Mouse (Mus musculus) thymus, postnatal 14 days (tissue): ENCODE measurements around the gene Cldn13.

ENCODE experiments used
- DNase-seq: peaks from one replicate; pipeline ENCODE4 v3.0.0; 2021

Cldn13 gene

GRCm38 (mm10) chr5:134933281-134933680, 18.0 kb upstream of the Cldn13 start:
- peak; percentile 67 for DNase-seq

DNA sequence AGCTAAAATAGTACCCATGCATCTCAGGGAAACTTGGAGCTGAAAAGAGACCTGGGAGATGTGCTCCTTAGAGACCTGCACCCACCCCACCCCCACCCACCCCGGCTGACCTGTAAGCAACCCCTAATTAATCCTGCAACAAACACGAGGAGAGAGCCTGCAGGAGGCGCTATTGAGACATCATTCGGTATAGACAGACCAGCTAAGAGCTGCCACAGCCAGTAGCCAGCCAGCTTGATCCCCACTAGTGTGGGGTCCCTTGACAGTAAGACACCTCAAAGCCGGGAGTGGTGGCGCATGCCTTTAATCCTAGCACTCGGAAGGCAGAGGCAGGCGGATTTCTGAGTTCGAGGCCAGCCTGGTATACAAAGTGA, 17.6 kb upstream of the Cldn13 start:
- DNase-seq: peak; percentile 78

DNA sequence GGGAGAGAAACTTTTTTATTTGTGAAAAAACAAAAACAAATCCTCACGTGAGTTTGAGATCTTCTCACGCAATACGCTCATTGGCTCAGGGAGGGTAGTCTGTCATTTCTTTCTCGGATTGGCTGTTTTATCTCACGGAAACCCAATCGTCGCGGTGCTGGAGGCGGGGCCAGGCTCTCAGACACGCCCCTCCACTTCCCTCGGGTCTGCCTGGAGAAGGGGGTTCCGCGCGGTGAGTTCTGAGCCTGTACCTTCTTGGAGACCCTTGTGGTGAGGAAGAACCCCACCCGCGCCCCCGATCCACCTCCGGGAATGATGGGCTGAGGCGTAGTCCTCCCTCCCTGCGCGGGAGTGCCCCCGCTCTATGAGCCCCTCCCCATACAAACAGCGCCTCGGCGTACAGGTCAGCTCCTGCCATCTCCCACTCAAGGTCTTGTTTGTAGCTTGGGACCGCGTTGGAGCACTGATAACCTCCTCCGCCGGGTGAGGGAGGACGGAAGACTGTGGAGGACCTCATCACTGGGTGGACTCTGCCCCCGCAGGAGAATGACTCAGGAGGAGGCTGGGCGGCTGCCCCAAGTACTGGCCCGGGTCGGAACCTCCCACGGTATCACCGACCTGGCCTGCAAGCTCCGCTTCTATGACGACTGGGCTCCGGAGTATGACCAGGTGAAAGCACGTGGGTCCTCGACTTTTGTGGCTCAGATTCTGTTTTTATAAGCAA, 17.0 kb upstream of the Cldn13 start, which contains the start of gene Mettl27:
Gene Mettl27 (plus strand): TSS at position 190 of the 724 bp plus-strand sequence.
- peak; percentile 95 for DNase-seq

DNA sequence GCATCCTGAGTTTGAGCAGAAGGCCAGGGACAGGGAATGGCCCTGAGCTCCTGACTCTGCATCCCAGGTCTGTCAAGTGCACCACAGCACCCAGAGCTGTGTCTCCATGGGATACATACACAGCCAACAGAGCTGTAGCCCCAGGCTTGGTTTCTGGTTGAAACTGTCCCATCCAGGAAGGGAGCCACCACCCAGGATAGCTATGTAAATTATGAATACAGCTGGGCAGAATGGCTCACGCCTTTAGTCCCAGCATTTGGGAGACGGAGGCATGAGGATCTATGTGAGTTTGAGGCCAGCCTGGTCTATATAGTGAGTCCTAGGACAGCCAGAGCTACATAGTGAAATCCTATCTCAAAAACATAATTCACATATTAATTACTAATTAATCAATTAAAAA, 14.7 kb upstream of the Cldn13 start:
- no peak for DNase-seq

GRCm38 (mm10) chr5:134926726-134927125, 11.4 kb upstream of the Cldn13 start:
- no peak for DNase-seq

DNA sequence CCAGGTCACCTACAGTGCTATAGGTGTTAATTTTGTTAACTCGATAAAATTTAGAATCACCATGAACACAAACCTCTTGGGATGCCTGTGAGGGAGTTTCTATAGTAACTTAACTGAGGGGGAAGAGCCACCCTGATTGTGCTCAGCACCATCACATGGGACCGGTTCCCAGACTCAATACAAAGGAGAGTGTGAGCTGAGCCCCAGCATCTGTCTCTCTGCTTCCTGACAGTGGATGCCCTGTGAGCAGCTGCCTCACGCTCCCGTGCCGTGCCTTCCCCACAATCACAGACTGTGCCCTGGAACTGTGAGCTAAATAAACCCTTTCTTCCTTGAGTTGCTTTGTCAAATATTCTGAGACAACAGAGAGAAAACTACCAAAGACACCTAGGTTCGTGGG, 7.8 kb upstream of the Cldn13 start:
- no peak for DNase-seq

GRCm38 (mm10) chr5:134921106-134921505, 5.8 kb upstream of the Cldn13 start:
- no peak for DNase-seq

DNA sequence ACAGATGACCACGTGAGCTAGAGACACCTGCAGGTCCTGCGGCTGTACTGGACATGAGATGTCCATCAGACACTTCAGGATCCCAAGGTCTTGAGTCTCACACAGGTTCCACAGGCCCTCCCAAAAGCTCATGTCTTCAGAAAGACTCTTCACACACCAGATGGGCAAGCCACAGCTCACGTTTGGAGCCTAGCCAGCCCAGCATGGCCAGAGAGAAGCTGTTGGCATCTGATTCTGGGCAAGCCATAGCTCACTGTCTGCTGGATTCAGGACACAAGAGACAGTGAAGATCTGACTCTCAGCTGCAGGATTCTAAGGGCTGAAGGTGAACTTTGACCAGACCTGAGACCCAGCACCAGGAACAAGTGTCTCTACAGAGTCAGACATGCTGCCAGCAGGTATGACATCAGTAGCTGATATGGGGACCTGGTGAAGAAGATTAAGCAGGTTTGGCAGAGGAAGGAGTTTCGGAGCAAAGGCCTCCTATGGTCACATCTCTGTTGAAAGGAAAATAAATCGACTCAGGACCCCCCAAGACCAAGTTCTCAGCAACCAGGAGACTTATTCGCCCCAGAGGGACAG, 4.9 kb upstream of the Cldn13 start:
- no peak for DNase-seq

DNA sequence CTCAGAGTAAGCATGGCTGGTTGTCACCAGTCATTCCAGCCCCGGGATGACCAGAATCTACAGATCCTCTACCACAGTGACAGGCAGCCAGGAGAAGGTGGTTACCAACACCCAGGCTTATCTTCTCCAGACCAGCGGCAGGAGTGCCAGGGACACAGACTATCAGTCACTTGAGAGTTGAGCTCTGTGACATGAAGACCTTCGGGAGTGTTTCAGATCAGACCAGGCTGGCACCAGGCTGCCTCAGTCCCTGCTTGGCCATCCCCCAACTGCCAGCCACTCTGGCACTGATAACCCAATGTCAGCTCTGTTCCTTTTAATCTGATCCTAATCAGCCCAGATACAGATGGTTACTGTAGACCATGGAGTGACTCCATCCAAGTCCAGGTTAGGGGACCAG, 3.8 kb upstream of the Cldn13 start:
- no peak for DNase-seq

- peak; percentile 77 for DNase-seq
Measured at GRCm38 (mm10) chr5:134918071-134918832, 2.9 kb upstream of the Cldn13 start.

GRCm38 (mm10) chr5:134914510-134914909, 816 bp downstream of the Cldn13 start:
- DNase-seq: no peak

DNA sequence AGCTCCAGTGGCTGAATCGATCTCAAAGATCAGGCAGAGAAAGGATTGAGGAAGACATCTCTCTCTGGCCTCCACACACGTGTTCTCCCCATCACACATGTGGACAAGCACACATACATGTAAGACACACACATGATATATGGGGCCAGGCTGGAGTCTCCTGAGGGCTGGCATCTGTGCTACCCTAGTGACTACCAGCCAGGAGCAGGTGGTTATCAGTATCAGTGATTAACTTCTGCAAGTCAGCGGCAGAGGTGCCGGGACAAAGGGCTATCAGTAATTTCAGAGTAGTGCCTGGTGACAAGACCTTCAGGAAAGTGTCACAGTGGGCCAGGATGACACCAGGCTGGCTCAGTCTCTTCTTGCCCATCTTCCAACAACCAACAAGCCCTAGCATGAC, 1.6 kb downstream of the Cldn13 start:
- DNase-seq: no peak

- no peak for DNase-seq
Measured at GRCm38 (mm10) chr5:134913352-134913751, 2.0 kb downstream of the Cldn13 start.

GRCm38 (mm10) chr5:134911901-134912300, 3.4 kb downstream of the Cldn13 start:
- DNase-seq: no peak

GRCm38 (mm10) chr5:134907135-134907534, 8.2 kb downstream of the Cldn13 start:
- peak; percentile 97 for DNase-seq

- no peak for DNase-seq
Measured at GRCm38 (mm10) chr5:134906633-134907032, 8.7 kb downstream of the Cldn13 start, which contains the start of gene Tmem270. TSS of gene Tmem270 (minus strand) at chr5:134906733.

GRCm38 (mm10) chr5:134901644-134902027, 13.7 kb downstream of the Cldn13 start:
- DNase-seq: no peak

- no peak for DNase-seq
Measured at GRCm38 (mm10) chr5:134901012-134901643, 14.2 kb downstream of the Cldn13 start.

- no peak for DNase-seq
Measured at GRCm38 (mm10) chr5:134897596-134897995, 17.7 kb downstream of the Cldn13 start.

DNA sequence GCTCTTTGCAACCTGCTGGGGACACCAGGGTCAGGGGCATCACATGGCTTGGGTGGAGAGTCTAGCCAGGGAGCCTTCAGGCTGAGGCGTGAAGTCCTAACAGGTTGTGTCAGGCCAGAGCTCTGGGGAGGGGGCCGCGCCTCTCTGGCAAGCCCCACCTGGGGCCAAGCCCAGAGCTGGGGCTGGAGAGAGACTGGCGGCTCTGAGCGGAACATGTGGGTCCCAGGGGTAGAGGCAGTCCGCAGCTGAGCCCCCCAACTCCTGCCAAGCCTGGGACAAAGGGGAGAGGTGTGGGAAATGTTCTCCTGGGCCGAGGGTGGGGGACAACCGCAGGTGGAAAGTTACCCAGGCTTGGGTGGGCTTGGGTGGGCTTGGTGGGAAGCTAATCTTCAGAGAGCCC, 18.4 kb downstream of the Cldn13 start:
- DNase-seq: no peak

DNA sequence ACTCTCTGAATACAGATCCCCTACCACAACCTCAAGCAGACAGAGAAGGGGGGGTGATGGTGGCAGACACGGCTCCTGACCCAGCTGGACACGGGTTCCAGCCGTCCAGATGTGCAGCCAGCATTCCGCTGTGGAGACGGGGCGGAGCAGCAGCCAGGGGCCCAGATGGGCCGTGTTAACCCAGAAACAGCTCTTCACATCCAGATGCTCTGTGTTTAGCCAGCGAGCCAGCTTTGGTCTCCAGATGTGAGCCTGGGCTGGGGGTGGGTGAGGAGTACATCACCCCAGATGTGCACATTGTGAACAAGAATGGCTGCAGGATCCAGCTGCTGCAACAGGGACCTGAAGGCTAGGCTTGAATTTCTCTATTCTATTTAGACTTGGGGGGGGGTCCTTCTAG, 20.0 kb downstream of the Cldn13 start:
- no peak for DNase-seq

DNA sequence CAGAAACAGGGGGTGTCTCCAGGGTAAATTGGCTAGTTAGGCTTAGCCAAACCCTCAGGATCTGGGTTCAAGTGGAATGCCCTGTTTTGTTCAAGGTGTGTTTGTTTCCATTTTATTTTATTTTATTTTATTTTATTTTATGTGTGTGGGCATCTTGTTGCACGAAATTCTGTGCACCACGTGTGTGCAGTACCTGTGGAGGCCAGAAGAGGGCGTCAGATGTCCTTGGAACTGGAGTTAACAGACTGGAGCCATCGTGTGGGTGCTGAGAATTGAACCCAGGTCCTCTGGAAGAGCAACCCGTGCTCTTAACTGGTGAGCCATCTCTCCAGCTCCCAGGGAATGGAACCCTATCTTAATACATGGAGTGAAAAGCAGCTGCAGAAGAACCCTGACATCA, 22.6 kb downstream of the Cldn13 start:
- DNase-seq: no peak

- no peak for DNase-seq
Measured at GRCm38 (mm10) chr5:134891552-134891951, 23.8 kb downstream of the Cldn13 start.
